Mouse (Mus musculus) midbrain, embryonic 13.5 days (tissue): Measurements from ENCODE around the gene Zscan2. TPM values are rescaled to one million over a fixed set of nuclear protein-coding genes. Genes with fewer than 3 reads are reported as not detected.
A peak's percentile ranks its signal among the peaks of the same experiment; 100 is the strongest.

Experiments
- ATAC-seq: fragments of 200-750 bp; cut with Nextera tagmentation; 2 replicates; pipeline ENCODE4 v1.8.0; 2017; ENCODE audit warnings: mild to moderate bottlenecking, moderate TSS enrichment, moderate library complexity
- H3K27ac ChIP-seq: fragments of 300-500 bp; sonication (generic); 2 replicates; pipeline ENCODE4 v1.5.1; 2015; ENCODE audit warnings: inconsistent platforms, mild to moderate bottlenecking, moderate library complexity
- H3K27me3 ChIP-seq: fragments of 300-500 bp; sonication (generic); 2 replicates; pipeline ENCODE4 v1.6.1; 2015; ENCODE audit warnings: mild to moderate bottlenecking, inconsistent platforms
- H3K36me3 ChIP-seq: fragments of 300-500 bp; sonication (generic); 2 replicates; pipeline ENCODE4 v1.6.1; 2015; ENCODE audit warnings: mild to moderate bottlenecking, inconsistent platforms
- H3K4me1 ChIP-seq: fragments of 300-500 bp; sonication (generic); replicated peaks from 2 replicates; pipeline ENCODE4 v1.6.1; 2015; ENCODE audit warnings: inconsistent platforms
- H3K4me2 ChIP-seq: fragments of 300-500 bp; sonication (generic); replicated peaks from 2 replicates; pipeline ENCODE4 v1.6.1; 2015; ENCODE audit warnings: moderate library complexity, mild to moderate bottlenecking, inconsistent platforms
- H3K4me3 ChIP-seq: fragments of 300-500 bp; sonication (generic); replicated peaks from 2 replicates; pipeline ENCODE4 v1.5.1; 2015; ENCODE audit warnings: mild to moderate bottlenecking, inconsistent platforms
- H3K9ac ChIP-seq: fragments of 300-500 bp; sonication (generic); replicated peaks from 2 replicates; pipeline ENCODE4 v1.6.1; 2015; ENCODE audit warnings: mild to moderate bottlenecking, inconsistent platforms
- H3K9me3 ChIP-seq: fragments of 300-500 bp; sonication (generic); 2 replicates; pipeline ENCODE4 v1.6.1; 2016; ENCODE audit warnings: mild to moderate bottlenecking, inconsistent platforms
- WGBS: fragments of 180-500 bp; shearing (Covaris S2); methylation state at CpG from one replicate; pipeline ENCODE4 v1.1.7; 2015; 5-methylcytosine and 5-hydroxymethylcytosine counted together
- polyA plus RNA-seq: library from polyadenylated mRNA; unstranded; fragments of >200 nt; fragmentation: Nextera tagmentation; extraction: Ambion mirVana; gene quantifications from 2 replicates; pipeline ENCODE4 v1.2.1, GENCODE M21; 2015

The Zscan2 gene
- polyA plus RNA-seq, 1 experiment from 2014 or later = 6.1 TPM

DNA sequence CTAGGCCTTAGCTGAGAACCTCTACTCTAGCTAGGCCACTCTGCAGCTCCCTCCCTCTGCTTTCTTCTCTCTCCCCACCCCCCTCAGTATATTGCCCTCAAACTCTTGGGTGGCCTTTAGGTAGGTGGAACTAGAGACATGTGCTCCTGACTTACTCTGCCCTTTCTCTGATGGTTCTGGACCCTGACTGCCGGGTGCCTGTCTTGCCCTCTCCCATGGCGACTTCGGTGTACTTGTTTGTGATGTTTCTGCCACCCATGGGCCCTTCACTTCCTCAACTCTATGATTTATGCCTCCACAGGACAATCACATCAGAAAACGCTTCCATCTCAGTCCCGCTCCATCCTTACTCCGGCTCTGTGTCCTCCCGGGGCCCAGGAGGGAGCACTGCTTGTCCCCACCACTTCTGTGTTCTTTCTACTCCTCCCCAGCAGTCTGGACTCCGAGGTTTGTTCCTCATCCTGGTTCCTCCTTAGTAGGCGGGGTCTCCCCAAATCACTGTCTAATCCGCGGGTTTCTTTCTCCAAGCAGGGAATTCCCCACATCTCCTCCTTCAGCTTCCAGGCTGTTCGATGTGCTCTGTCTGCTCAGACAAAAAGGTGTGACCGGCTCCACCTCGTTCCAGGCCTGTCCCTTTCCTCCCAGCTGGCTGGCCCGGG, 15.0 kb upstream of the Zscan2 start:
- Histone ChIP-seq H3K4me3 (no peak overlapping the region), H3K27ac (no peak overlapping the region), H3K9me3 (no peaks in the 10 kb centered on the region), H3K4me2 (no peak overlapping the region), H3K9ac (no peak overlapping the region), H3K36me3 (no peaks in the 10 kb centered on the region), H3K4me1 (no peaks in the 10 kb centered on the region), H3K27me3 (0 out of 2 replicates have a peak, but pooled peaks cover under 1% of the 10 kb centered on the region)
- 76% methylated on average over 15 of the region's 15 CpGs for WGBS
- ATAC-seq = no peak

DNA sequence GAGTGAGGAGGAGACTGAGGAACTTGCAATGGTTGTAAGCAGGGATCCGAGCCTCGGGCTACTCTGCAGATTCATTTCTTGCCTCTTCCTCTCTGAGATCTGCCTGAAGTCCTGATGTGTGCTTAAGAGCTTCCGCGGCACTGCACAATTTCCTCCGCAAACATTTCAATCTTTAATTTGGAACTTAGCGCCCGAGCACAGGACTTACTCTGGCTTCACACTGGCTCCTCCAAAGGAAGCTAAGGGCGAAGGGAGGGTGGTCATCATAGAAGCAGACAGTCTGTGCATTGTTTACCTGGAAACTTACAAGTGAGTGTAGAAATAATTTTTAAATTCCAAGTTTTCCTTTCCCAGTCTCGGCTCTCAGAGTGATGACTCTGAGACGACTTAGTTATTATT, 14.4 kb upstream of the Zscan2 start:
- no peak for ATAC-seq
- H3K4me3 ChIP-seq = no peak overlapping the region
- H3K27ac ChIP-seq = no peak overlapping the region
- no peak overlapping the region for H3K4me2 ChIP-seq
- H3K27me3 ChIP-seq = 0 out of 2 replicates have a peak, but pooled peaks cover 2% of the 10 kb centered on the region
- no peak overlapping the region for H3K9ac ChIP-seq
- H3K36me3 ChIP-seq = no peaks in the 10 kb centered on the region
- WGBS = 91% methylated on average over 10 of the region's 10 CpGs
- H3K4me1 ChIP-seq = no peaks in the 10 kb centered on the region
- no peaks in the 10 kb centered on the region for H3K9me3 ChIP-seq

DNA sequence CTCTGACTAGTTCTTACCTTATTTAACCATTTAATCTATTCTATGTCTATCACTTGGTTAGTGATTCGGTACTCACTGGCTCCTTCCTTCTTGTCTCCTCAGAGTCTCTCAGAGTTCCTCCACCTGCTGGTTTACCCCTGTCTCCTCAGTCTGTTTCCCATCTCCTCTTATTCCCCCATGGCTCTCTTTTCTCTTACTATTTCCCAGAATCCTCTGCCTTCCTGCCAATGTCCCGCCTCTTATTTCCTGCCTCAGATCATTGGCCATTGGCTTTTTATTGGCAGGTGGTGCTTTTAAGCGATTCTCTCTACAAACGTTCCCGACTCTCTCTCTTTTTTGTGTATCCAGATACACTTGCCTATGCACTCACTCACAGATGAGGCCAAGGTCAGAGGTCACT, 14.0 kb upstream of the Zscan2 start:
- H3K4me3 ChIP-seq = no peak overlapping the region
- H3K9ac ChIP-seq = no peak overlapping the region
- ATAC-seq = no peak
- 90% methylated on average over 5 of the region's 5 CpGs for WGBS
- 0 out of 2 replicates have a peak, but pooled peaks cover 2% of the 10 kb centered on the region for H3K27me3 ChIP-seq
- H3K4me1 ChIP-seq = no peaks in the 10 kb centered on the region
- no peak overlapping the region for H3K4me2 ChIP-seq
- H3K27ac ChIP-seq = no peak overlapping the region
- no peaks in the 10 kb centered on the region for H3K36me3 ChIP-seq
- H3K9me3 ChIP-seq = no peaks in the 10 kb centered on the region

DNA sequence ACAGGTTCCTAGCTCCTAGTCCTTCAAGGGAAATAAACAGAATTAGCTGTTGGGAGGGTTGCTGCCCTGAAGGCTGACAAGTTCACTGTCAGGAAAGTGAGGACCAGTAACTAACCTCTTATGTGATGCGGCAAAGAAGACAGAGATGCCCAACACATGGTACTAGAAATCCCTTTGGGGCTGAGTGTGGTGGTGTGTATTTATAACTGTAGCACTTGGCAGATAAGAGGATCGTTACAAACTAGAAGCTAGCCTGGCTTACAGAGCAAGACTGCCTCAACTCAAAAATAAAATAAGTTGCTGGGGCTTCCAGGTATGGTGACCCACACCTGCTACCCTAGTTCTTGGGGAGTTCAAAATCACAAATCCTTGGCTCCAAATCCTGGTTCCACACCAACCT, 11.5 kb upstream of the Zscan2 start:
- Histone ChIP-seq H3K36me3 (no peaks in the 10 kb centered on the region), H3K4me3 (no peak overlapping the region), H3K9me3 (no peaks in the 10 kb centered on the region), H3K4me1 (no peaks in the 10 kb centered on the region), H3K27ac (no peak overlapping the region), H3K4me2 (no peak overlapping the region), H3K9ac (no peak overlapping the region), H3K27me3 (0 out of 2 replicates have a peak, but pooled peaks cover 2% of the 10 kb centered on the region)
- 89% methylated on average over 2 of the region's 2 CpGs for WGBS
- no peak for ATAC-seq

DNA sequence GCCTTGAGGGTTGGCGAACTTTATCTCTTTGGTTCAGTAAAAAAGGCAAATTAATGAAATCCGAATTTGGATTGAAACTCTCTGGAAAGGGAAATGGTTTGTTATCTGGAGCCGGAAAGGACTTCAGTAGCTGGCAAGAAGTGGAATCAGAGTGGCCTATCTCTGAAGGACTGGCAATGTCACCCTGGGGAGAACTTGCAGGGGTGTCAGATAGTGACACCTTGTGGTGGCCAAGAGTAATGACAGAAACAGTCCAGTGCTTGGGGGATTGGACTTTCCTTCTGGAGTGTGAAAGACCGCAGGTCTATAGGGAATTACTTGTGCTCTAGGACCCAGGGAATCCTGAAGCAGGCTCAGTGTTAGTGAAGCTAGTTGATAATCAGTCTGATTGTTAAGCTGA, 11.0 kb upstream of the Zscan2 start:
- no peaks in the 10 kb centered on the region for H3K9me3 ChIP-seq
- no peak overlapping the region for H3K4me3 ChIP-seq
- no peaks in the 10 kb centered on the region for H3K36me3 ChIP-seq
- H3K9ac ChIP-seq = no peak overlapping the region
- no peak overlapping the region for H3K27ac ChIP-seq
- no peak for ATAC-seq
- 35% methylated on average over 4 of the region's 4 CpGs for WGBS
- 0 out of 2 replicates have a peak, but pooled peaks cover 2% of the 10 kb centered on the region for H3K27me3 ChIP-seq
- no peak overlapping the region for H3K4me2 ChIP-seq
- no peaks in the 10 kb centered on the region for H3K4me1 ChIP-seq

DNA sequence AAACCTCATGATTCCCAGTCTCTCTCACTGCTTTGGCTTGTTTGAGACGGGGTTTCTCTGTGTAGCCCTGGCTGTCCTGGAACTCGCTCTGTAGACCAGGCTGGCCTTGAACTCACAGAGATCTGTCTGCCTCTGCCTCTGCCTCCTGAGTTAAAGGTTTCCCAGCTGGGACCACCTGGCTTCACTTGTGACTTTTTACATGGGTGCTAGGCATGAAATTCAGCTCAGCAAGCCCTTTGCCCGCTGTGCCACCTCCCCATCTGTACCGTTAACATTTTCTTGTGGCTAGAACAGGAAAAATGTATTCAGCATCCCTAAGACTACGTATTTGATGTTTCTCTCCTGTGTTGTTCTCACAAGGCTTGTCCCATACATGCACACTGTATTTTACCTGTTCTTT, 10.2 kb upstream of the Zscan2 start:
- 0 out of 2 replicates have a peak, but pooled peaks cover 2% of the 10 kb centered on the region for H3K27me3 ChIP-seq
- 85% methylated on average over 5 of the region's 5 CpGs for WGBS
- H3K4me2 ChIP-seq = no peak overlapping the region
- H3K36me3 ChIP-seq = no peaks in the 10 kb centered on the region
- no peak for ATAC-seq
- H3K9ac ChIP-seq = no peak overlapping the region
- no peak overlapping the region for H3K27ac ChIP-seq
- no peaks in the 10 kb centered on the region for H3K9me3 ChIP-seq
- no peaks in the 10 kb centered on the region for H3K4me1 ChIP-seq
- no peak overlapping the region for H3K4me3 ChIP-seq

DNA sequence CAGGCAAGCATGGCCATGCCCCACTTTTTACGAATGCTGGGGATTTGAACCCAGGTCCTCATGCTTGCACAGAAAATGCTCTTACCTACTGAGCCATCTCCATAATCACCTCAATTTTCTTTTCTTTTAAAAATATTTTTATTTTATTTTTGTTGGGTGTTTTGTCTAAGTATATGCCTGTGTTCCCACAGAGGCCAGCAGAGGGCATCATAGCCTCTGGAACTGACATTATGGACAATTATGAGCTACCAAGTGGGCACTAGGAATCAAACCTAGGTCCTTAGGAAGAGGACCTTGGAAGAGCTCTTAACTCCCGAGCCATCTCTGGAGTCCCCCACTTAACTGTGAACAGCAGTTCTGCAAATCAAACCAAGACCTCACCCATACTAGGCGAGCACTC, 7.5 kb upstream of the Zscan2 start:
- H3K9me3 ChIP-seq = no peaks in the 10 kb centered on the region
- no peak overlapping the region for H3K4me2 ChIP-seq
- H3K36me3 ChIP-seq = no peaks in the 10 kb centered on the region
- H3K27me3 ChIP-seq = 0 out of 2 replicates have a peak, but pooled peaks cover 2% of the 10 kb centered on the region
- H3K9ac ChIP-seq = no peak overlapping the region
- no peaks in the 10 kb centered on the region for H3K4me1 ChIP-seq
- H3K4me3 ChIP-seq = no peak overlapping the region
- no peak overlapping the region for H3K27ac ChIP-seq
- WGBS = 97% methylated on average over 3 of the region's 3 CpGs
- no peak for ATAC-seq

DNA sequence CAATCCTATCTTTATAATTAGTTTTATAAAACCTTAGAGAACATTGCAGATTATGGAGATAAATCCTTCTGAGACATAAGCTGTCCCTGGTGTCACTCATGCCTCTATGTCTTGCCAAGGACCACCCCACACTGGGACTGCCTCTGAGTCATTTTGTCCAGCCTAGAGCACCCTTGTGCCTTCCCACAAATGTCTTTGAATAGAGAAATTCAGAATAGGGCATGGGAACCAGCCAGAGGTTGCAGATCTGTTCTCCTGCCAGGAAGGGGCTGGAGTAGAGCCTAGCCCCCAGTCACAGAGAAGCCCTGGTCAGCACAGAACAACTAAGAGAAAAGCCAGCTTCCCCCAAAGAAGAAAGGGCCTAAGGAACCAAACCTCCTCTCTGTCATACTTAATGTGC, 5.4 kb upstream of the Zscan2 start:
- H3K27me3 ChIP-seq = 0 out of 2 replicates have a peak, but pooled peaks cover 2% of the 10 kb centered on the region
- H3K9ac ChIP-seq = no peak overlapping the region
- no peak overlapping the region for H3K4me3 ChIP-seq
- H3K9me3 ChIP-seq = no peaks in the 10 kb centered on the region
- ATAC-seq = no peak
- no peak overlapping the region for H3K27ac ChIP-seq
- H3K4me1 ChIP-seq = peaks cover 3% of the 10 kb centered on the region
- H3K4me2 ChIP-seq = no peak overlapping the region
- no peaks in the 10 kb centered on the region for H3K36me3 ChIP-seq

DNA sequence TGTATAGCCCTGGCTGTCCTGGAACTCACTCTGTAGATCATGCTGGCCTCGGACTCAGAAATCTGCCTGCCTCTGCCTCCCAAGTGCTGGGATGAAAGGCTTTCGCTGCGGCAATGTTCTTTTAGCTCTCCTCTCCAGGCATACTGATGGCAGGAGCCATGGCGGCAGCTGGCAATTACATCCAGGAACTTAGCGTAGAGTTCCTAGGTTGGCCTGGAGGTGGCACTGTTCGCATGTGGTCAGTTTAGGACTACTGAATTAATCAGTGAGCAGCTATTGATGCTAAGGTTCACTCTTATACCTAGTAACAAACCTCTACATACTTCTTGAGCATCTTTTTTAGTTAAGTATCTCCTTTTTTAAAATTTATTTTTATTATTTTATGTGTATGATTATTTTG, 3.5 kb upstream of the Zscan2 start:
- Histone ChIP-seq H3K27ac (no peak overlapping the region), H3K4me2 (no peak overlapping the region), H3K4me1 (peaks cover 11% of the 10 kb centered on the region), H3K4me3 (no peak overlapping the region), H3K9me3 (no peaks in the 10 kb centered on the region), H3K9ac (no peak overlapping the region), H3K36me3 (no peaks in the 10 kb centered on the region), H3K27me3 (no peaks in the 10 kb centered on the region)
- no peak for ATAC-seq
- WGBS = 25% methylated on average over 6 of the region's 6 CpGs

DNA sequence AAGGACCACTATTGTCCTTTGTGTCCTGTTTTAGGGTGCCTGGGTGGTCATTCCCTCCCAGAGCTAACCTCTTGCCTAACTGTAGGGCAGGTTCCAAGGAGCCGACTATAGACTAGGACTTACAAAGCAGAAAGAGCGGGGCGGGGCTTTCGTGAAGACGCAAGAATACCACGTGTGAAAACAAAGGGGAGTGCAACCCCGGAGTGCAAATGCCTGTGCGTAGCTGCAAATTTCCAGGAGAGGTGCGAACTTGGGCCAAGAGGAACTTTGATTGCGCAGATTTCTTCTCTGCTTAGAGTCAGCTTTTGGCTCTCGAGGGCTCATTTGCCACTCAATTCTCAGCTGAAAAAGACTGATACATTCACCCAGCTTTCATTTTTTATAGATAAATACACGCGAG, 493 bp upstream of the Zscan2 start:
- peak; percentile 64 for ATAC-seq
- H3K36me3 ChIP-seq = peaks cover 19% of the 10 kb centered on the region
- H3K9ac ChIP-seq = peak overlapping the region; percentile 72
- H3K4me2 ChIP-seq = peak overlapping the region; percentile 85
- no peaks in the 10 kb centered on the region for H3K27me3 ChIP-seq
- WGBS = under 1% methylated on average over 13 of the region's 13 CpGs
- H3K9me3 ChIP-seq = no peaks in the 10 kb centered on the region
- peak overlapping the region; percentile 83 for H3K4me3 ChIP-seq
- peak overlapping the region; percentile 12; the same call in 1 of the 2 replicates for H3K27ac ChIP-seq
- peaks cover 41% of the 10 kb centered on the region for H3K4me1 ChIP-seq

DNA sequence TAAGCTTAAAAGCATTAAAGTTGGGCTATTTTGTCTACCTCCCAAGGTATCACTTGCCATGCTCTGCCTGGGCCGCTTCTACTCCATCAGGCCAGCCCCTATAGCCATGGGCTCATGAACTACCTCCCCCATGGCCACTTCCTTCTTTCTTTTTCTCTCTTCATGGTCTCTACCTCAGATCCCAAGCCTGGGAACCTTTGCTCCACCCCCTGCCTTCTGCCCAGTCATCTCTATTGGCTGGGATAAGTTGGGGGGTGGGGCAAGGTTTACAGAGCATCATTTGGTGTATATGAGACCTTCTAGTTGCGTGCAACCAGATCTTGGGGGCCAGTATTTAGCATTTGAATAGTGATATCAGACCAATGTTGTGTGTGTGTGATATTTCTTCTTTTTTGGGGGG, 1.8 kb downstream of the Zscan2 start:
- Histone ChIP-seq H3K4me3 (peak overlapping the region; percentile 83), H3K36me3 (peaks cover 41% of the 10 kb centered on the region), H3K4me1 (peaks cover 60% of the 10 kb centered on the region), H3K27ac (no peak overlapping the region), H3K27me3 (no peaks in the 10 kb centered on the region), H3K9me3 (no peaks in the 10 kb centered on the region), H3K4me2 (peak overlapping the region; percentile 85), H3K9ac (no peak overlapping the region)
- WGBS = 91% methylated on average over 2 of the region's 2 CpGs
- no peak for ATAC-seq

DNA sequence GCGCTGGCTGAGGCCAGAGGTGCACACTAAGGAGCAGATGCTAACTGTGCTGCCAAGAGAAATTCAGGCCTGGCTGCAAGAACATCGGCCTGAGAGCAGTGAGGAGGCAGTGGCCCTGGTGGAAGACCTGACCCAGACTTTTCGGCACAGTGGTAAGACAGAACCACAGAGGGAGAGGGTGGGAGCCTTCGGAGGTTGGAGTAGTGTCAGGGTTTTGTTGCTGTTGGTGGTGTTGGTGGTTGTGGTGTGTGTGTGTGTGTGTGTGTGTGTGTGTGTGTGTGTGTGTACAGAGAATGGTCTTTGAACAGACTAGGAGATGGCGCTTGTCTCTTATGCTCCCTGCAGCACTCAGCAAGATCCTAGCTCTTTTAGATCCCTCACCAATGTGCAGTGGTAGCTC, 2.8 kb downstream of the Zscan2 start:
- peak overlapping the region; percentile 45 for H3K9ac ChIP-seq
- H3K9me3 ChIP-seq = no peaks in the 10 kb centered on the region
- 88% methylated on average over 5 of the region's 5 CpGs for WGBS
- H3K4me3 ChIP-seq = peak overlapping the region; percentile 17
- peaks cover 52% of the 10 kb centered on the region for H3K36me3 ChIP-seq
- H3K27me3 ChIP-seq = no peaks in the 10 kb centered on the region
- no peak for ATAC-seq
- peak overlapping the region; percentile 85 for H3K4me2 ChIP-seq
- H3K4me1 ChIP-seq = peaks cover 60% of the 10 kb centered on the region
- no peak overlapping the region for H3K27ac ChIP-seq

DNA sequence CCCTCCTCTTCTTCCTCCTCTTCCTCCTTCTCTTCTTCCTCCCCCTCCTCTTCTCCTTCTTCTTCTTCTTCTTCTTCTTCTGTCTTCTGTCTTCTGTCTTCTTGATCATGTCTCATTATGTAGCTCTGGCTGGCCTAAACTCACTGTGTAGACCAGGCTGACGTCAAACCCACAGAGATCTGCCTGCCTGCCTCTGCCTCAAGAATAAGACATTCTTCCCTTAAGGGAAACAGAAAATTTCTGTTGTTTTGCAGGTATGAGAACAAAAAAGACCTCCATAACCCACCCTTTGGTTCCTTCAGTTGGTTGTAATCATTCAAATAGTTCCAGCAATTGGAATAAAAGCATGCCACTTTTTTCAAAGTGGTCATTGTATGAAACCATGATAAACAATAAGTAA, 3.4 kb downstream of the Zscan2 start:
- Histone ChIP-seq H3K27me3 (no peaks in the 10 kb centered on the region), H3K4me3 (peak overlapping the region; percentile 17; the same call in 1 of the 2 replicates), H3K4me2 (peak overlapping the region; percentile 85), H3K36me3 (peaks cover 58% of the 10 kb centered on the region), H3K4me1 (peaks cover 60% of the 10 kb centered on the region), H3K9me3 (no peaks in the 10 kb centered on the region), H3K27ac (no peak overlapping the region), H3K9ac (no peak overlapping the region)
- no peak for ATAC-seq
- WGBS = 75% methylated on average over 1 of the region's 1 CpGs
